Mouse (Mus musculus) brain, adult 2 months (tissue): ENCODE results near the gene Gvin1.
A peak's percentile ranks its signal among the peaks of the same experiment; 100 is the strongest.
"Not testable (repeated sequence)": the region's sequence is repeated elsewhere in the genome, so short reads cannot be mapped to it uniquely, and the experiment has no call there.

Experiments
- DNase-seq: peaks from one replicate; pipeline ENCODE4 v3.0.0; 2011; ENCODE audit warnings: low read depth, low spot score

Gvin1 gene

DNA sequence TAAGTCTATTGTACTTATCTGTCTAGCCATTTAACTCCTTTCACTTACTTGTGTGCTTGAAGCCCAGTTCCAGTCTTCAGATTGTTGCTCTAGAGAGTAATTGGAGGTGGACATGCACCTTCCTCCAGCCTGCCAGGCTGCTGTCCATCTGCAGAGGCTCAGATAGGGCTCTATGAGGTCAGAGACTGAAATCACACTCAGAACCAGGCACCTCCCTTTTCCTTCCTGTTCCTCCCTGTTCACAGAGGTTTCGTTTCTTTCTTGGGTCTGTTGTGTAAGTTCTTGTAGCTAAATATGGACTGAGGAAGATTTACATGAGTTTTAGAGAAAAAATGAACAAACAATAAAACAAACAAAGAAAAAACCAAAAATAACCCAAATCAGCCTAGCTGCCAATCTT, at the start of gene Gvin1:
TSS of gene Gvin1 (minus strand) at position 150 of the 400 bp plus-strand sequence.
- not testable (repeated sequence) for DNase-seq

DNA sequence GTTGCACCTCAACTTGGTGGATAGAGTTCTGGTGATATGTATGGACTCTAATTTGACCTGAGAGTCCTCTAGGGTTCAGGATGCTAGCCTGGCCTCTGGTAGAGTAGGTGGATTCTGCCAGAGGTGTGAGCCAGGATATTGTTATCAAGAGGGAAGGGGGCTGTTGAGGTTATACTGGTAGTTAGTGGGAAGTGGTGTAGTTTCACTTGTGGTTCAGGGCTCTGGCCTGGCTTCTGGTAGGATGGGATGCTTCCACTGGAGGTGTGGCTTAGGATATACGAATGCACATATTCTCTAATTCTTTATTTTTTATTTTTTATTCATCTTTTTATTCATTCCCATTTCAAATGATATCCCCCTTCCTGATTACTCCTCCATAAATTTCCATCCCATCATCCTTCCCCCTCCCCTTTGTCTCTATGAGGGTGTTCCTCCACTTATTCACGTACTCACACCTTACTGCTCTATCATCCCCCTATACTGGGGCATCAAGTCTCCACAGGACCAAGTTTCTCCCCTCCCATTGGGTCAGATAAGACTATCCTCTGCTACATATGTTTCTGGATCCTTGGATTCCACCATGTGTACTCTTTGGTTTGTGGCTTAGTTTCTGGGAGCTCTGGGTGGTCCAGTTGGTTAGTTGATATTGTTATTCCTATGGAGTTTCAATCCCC, 36.9 kb upstream of the Gvin1 start:
- no peak for DNase-seq

DNA sequence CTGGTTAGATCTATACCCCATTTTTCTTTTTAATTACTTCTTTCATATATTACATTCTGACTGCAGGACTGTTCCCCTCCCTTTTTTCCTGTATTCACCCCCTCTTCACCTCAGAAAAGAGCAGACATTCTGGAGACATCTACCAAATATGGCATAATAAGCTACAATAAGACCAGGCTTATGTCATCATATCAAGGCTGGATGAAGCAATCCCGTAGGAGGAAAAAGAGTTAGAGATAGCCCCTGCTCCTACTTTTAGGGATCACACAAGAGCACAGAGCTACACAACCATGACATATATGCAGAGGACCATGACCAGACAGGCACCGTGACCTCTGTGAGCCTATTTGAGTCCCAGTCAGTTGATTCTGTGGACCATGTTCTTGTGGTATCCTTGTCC, 33.8 kb upstream of the Gvin1 start:
- DNase-seq, result no peak

DNA sequence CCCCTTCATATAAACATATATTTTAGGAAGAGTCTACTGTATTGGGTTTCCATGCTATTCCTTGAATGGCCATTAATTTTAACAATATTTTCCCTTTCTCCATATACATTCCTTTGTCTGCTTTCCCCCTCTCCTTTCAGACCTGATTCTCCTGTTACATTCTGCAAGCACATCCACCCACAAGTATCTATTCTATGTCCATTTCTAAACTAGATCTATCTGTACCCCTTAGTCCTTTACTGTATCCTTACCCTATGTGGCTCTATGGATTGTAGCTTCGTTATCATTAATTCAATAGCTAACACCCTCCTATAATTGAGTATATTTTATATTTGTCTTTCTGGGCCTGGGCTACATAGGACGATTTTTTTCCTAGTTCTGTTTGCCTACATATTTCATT, 33.1 kb upstream of the Gvin1 start:
- DNase-seq, result no peak

DNA sequence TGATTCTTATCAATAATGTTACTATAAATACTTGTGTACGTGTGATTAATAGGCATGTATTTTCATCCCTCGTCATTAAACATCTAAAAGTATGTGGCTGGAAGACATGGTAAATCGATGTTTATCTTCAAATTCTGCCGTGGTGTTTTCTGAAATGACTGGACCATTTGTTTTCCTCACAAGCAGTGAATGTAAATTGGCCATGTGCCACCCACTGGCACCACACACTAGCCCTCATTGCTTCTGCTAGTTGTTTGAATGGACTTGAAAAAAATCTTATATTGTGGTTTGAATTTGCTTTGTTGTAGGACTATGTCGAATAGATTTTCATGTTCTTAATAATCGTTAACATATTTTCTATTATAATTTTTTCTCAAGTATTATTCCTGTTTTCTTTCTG, 30.5 kb upstream of the Gvin1 start:
- no peak for DNase-seq

DNA sequence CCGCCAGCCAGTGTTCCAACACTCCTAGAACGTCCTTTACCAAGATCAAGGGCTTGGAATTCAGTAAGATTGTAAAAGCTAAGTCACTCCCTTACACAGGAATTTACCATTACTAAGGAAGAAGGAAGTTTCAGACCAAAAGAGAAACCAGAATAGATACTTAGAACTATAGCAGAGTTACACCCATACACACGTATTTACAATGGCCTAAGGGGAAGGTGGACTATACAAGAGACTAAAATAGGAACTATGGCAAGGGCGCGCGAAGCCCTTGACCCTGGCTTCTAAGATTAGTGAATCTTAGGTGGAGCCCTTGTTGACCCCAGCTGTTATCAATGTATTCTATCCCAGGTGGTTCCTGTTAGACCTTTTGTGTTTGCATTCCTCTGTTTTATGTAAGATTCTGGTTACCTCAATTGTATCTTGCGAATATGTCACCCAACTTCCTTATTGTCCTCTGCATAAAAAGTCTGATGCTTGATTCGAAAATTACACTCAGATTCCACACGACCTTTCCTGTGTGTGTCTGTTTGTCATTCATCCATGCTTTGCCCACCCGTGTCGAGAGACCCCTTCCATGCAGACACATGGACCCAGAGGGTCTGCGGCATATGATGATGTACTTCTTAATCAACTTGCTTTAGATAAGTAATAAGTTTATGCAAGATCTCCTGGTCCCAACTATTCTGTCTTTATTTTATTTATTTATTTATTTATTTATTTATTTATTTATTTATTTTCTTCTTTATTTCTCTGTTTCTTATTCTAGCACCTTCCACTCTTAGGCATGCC, 25.6 kb upstream of the Gvin1 start:
- not testable (repeated sequence) for DNase-seq

DNA sequence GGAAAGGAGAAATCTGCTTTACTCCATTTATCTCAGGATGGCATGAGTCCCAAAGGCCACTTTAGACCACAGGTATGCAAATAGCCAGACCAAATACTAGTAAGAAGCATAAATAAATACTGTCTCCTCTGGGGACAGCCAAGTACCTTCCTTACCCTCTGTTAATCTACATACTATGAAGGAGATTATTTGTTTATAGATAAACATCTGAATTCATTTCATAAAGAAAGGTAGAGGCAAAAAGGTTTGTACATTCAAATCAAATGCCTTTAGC, 22.0 kb upstream of the Gvin1 start:
- DNase-seq, result no peak

DNA sequence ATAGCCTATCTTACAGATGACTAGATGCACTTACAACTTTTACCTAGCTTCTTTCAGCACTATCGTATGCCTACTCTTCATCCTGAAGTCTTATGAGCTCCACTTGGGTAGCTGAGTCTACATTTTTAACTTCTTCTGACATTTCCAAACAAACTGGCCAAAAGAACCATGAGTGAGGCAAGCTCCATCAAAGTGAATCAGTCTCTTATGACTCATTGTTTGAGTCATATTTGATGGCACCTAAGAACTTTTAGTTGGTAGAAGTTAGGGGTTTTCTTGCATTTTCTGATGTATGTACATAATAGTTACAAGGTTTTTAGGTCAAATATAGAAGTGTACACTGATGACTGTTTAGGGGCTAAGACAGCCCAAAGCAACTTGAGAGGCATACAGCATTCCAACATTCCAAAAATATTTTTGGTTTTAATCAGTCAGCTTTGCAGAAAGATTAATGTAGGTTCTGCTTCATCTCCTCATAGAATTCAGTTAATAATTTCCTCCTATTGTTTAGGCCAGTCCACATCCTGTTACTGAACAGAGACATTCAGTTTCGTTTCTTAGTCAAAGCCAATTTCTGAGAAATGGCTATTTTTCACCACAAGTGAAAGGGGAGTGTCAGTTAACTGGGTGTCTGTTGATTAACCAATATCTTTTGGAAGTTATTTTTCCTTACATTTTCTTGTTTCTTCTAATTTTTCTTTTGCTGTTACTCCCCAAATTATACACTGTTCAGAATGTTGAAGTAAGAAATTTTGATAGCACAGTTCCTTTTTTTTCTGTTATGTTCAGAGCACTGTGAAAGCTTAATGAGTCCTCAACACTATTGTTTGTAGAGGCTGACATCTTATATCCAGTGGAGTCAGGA, 21.4 kb upstream of the Gvin1 start:
- DNase-seq, result peak; percentile 7

DNA sequence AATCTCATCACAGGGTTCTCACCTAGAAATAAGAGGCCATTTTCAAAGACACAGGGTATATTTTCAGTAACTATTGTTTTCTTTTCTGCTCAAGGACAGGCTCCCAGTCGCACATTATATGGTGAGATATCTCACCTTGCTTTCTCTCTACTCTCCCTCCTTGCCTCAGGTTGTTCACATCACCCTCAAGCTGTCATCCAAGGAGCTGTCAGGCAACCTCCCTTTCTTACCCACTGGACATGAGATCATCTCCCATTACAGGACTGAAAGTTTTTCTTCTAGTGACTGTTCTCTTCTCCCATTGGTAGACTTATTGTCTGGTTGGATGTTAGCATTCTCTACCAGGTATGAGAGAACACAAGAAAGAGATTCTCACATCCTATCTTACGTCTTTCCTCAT, 20.5 kb upstream of the Gvin1 start:
- no peak for DNase-seq

DNA sequence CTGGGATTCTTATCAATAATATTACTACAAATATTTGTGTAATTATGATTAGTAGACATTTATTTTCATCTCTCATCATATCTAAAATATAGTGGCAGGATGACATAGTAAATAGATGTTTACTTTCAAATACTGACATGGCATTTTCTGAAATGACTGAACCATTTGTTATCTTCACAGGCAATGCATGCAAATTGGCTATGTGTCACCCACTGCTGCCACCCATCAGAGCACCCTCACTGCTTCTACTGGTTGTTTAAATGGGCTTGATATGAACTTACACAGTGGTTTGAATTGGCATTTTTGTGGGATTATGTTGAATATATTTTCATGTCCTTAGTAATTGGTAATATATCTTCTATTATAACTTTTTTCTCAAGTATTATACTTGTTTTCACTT, 784 bp upstream of the Gvin1 start:
- DNase-seq, result not testable (repeated sequence)

DNA sequence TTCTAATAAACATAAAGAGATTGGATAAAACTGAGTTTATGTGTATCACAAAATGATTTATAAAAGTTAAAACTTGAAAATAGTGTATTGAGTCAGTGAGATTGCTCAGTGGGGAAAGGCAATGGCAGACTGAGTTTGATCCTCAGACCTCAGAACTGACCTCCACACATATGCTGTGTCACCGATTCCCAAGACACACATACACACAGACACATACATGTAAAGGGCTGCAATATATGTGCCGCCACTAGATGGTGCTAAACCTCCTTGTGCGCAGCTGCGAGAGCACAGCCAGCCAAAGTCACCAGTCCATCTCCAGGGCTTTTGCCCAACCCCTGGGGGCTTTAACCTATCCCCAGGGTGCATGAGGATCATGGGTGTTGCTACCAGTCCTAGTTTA, 1.4 kb downstream of the Gvin1 start:
- not testable (repeated sequence) for DNase-seq

DNA sequence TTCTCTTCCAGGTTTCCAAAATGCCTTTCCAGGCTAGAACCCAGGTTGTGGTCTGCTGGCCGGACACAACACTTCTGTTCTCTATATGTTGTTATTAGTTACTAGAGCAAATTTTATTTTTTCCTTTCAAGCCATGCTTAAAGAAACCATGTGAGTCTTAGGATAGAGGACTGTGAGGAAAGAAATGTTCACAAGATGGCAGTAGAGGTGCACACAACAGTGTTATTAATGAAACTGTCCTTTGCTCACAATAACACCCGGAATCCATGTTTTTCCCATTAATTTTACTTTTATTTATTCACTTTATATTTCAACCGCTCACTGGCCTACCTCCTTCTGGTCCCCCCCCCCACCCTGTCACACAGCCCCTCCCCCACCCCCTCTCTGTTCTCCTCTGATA, 8.5 kb downstream of the Gvin1 start:
- DNase-seq, result not testable (repeated sequence)

DNA sequence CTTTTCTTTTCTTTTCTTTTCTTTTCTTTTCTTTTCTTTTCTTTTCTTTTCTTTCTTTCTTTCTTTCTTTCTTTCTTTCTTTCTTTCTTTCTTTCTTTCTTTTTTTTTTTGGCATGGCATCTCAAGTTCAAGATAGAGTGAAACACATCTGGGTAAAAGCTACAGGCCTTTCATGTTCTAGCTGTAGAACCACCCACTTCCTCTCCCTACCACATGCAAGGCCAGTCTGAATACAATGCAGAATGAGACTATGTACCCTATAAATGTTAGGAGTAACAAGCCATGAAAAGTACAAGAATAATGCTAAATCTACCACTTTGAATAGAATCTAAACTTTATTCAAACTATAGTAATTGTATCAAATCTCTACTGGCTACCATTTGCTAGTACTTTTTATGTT, 38.1 kb downstream of the Gvin1 start:
- DNase-seq, result not testable (repeated sequence)

DNA sequence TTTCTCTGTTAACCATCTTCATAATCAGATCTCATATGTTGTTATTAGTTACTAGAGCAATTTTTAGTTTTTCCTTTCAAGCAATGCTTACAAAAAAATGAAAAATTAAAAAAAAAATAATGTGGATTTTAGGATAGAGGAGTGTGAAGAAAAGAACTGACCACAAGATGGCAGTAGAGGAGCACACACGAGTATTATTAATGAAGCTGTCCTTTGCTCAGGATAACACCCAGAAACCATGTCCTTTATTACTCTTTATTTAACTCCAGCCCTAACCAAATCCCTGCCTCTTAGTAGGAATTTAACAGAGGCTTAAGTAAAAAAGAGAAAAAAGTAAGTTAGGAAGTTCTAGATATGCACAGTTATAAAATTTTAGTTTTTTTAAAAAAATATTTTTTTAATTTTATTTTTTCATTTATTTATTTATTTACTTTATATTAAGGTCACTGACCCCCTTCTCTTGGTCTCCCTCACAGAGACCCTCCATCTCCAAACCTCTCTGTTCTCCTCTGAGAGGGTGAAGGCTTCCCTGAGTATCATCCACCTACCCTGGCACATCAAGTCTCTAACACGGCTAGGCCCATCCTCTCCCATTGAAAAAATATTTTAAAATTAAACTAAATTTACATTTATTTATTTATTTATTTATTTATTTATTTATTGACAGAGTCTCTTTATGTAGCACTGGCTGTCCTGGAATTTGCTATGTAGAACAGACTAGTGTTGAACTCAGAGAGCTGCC, 69.9 kb downstream of the Gvin1 start:
- DNase-seq, result not testable (repeated sequence)

DNA sequence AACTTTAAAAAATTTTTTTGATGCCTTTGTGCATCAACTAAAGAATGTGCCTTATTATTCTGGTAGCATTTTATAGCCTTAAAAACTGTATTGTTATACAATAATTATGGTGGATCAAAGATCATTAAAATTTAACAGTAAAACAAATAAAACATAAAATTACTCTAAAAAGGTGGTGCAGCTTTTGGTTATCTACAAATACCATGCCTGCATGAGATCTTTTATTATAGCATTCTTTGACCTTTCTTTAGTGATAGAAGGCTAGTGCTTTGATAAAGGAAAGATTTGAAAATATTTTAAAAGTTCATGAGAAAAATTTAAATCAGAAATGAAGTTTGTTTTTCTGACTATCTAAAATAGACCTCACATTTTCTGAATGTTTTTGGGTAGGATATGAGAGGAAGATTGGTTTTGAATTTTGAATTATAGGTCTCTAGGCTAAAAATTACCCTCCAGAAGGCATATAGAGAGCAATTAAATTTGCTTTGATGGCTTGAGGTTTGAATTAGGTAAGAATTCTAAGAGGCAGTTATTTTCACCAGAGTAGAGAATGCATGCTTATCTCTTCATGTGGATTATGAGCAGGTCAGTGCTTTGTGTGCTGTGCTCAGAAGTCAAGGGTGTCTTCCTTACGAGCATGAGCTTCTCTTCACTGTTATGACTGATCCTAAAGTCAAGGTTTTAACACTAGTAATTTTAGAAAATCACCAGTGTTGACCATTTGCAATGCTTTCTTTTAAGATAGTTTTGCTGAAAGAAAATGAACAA, 73.8 kb downstream of the Gvin1 start:
- not testable (repeated sequence) for DNase-seq

DNA sequence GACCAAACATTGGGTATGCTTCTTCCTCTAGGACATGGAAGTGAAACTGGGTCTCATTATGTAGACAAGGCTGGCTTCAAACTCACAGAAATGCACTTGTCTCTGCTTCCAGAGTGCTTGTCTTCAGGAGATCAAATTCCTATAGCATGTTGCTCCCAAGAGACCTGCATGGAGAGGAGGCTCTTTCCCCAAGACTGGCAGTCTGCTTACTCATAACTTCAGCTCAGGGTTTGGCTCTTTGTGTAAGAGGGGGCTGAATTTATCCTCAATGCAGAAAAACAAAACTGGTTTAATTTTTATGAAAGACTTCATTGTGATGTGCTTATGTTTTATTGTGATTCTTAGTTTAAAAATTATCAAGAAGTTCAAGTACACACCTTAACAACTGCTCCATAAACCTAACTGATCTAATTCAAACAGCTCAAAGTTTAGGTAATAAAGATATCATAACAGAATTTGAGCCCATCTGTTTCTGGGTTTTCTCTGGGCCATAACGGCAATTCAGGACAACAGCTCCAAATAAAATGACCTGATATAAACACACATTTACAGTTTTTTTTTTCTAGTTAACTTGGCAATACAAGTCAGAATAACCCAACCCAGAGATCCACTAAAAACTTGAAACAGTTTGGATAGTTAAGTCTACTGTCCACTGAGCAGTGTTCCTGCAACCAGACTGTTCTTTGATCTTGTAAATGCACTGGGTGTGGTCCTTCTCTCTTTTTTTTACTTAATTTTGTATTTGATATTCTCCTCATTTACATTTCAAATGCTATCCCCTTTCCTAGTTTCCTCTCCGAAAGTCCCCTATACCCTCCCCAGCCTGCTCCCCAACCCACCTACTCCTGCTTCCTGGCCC, 97.8 kb downstream of the Gvin1 start:
- DNase-seq, result not testable (repeated sequence)
